Mouse (Mus musculus) urinary bladder, postnatal 25 days (tissue): Measurements from ENCODE around the gene Abcd4.

Experiments used
- DNase-seq: peaks from one replicate; pipeline ENCODE4 v3.0.0; 2022; ENCODE audit warnings: low spot score

Gene Abcd4

GRCm38 (mm10) chr12:84616977-84617630 is at the start of gene Abcd4:
Gene Abcd4 (minus strand): TSS chr12:84617413.
- DNase-seq = peak; percentile 83

- peak; percentile 48 for DNase-seq
Observed at GRCm38 (mm10) chr12:84653912-84654311, 36.7 kb upstream of the Abcd4 start.

- DNase-seq = no peak
Observed at GRCm38 (mm10) chr12:84650234-84650633, 33.0 kb upstream of the Abcd4 start.

GRCm38 (mm10) chr12:84640654-84641053 is 23.4 kb upstream of the Abcd4 start, which contains the start of gene Vrtn:
Gene Vrtn (plus strand): TSS chr12:84641019.
- no peak for DNase-seq

GRCm38 (mm10) chr12:84640253-84640652 is 23.0 kb upstream of the Abcd4 start:
- DNase-seq = no peak

GRCm38 (mm10) chr12:84631867-84632266 is 14.7 kb upstream of the Abcd4 start:
- DNase-seq = no peak

- no peak for DNase-seq
Observed at GRCm38 (mm10) chr12:84625116-84625515, 7.9 kb upstream of the Abcd4 start.

GRCm38 (mm10) chr12:84624601-84625000 is 7.4 kb upstream of the Abcd4 start:
- DNase-seq = no peak

GRCm38 (mm10) chr12:84620975-84621374 is 3.8 kb upstream of the Abcd4 start:
- DNase-seq = no peak

GRCm38 (mm10) chr12:84617663-84618062 is 450 bp upstream of the Abcd4 start:
- no peak for DNase-seq

GRCm38 (mm10) chr12:84614524-84614923 is 2.7 kb downstream of the Abcd4 start:
- peak; percentile 18 for DNase-seq

- no peak for DNase-seq
Observed at GRCm38 (mm10) chr12:84614001-84614400, 3.2 kb downstream of the Abcd4 start.

GRCm38 (mm10) chr12:84612518-84612917 is 4.7 kb downstream of the Abcd4 start:
- no peak for DNase-seq

- no peak for DNase-seq
Observed at GRCm38 (mm10) chr12:84611718-84612117, 5.5 kb downstream of the Abcd4 start.

GRCm38 (mm10) chr12:84605860-84606259 is 11.4 kb downstream of the Abcd4 start:
- peak; percentile 31 for DNase-seq

GRCm38 (mm10) chr12:84604001-84604400 is 13.2 kb downstream of the Abcd4 start:
- DNase-seq = no peak

GRCm38 (mm10) chr12:84598324-84598723 is 18.9 kb downstream of the Abcd4 start:
- DNase-seq = no peak

- DNase-seq = peak; percentile 97
Observed at GRCm38 (mm10) chr12:84589825-84590761, 27.1 kb downstream of the Abcd4 start.

GRCm38 (mm10) chr12:84581285-84581684 is 35.9 kb downstream of the Abcd4 start:
- no peak for DNase-seq

GRCm38 (mm10) chr12:84578440-84578770 is 38.8 kb downstream of the Abcd4 start:
- no peak for DNase-seq

GRCm38 (mm10) chr12:84577768-84578439 is 39.3 kb downstream of the Abcd4 start:
- DNase-seq = no peak

GRCm38 (mm10) chr12:84573094-84573493 is 44.1 kb downstream of the Abcd4 start:
- no peak for DNase-seq

GRCm38 (mm10) chr12:84572341-84572720 is 44.9 kb downstream of the Abcd4 start:
- DNase-seq = no peak
